Mouse (Mus musculus): ENCODE measurements around the gene Igf2. TPM values are rescaled to one million over a fixed set of nuclear protein-coding genes. Genes with fewer than 3 reads are reported as not detected.

The Igf2 gene
- total RNA-seq, 2 experiments from 2014 or later: 66.5 to 109 TPM

DNA sequence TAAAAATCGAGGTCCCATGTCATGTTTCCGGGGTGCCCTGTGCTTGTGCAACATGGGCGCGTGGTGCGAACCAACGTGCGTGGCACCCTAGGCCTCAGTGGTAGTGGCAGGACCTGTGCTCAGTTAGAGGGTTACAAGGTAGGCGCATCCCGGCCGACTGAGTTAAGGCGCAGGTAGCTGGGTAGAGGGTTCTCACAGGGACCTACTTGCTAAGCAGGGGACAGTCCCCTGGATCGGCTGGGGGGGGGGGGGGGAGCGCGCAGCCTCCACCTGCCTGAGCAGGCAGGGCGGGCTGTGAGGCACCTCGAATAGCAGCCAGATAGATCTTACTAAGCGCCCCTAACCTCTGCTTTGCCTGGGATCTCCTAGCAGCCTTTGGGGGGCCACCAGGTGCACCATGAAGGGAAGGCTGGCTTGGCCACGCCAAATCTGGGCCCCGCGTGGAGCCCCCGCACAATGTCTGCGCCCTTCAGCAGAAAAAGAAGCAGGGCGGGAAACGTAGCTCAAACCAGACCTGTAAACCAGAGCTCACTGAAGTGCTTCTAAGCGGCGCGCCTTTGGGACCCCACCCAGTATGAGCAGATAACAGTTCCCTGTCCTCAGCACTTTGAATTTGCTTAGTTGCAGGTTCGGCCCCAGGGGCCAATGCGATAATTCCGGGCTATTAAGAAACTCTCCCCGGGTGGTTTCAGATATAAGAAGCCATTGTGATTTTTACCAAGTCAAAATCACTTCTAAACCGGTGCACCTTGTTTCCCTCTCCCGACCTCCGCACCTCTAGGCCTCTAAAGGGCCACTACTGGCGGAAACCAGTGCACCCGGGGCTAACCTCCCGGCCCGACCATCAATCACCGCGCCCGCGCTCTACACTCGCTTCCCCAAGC lies 6.6 kb downstream of the Igf2 start:
- no peak for DNase-seq (ENCODE audit: low spot score in 2 of 2)
- intact Hi-C loops (cut with DNase I): no loop called here

GRCm38 (mm10) chr7:142659181-142659681 lies 7.4 kb downstream of the Igf2 start:
- intact Hi-C loops (cut with DNase I): no loop called here
- DNase-seq (ENCODE audit: low spot score in 2 of 2): no peak

GRCm38 (mm10) chr7:142658681-142659180 lies 7.9 kb downstream of the Igf2 start:
- intact Hi-C loops (cut with DNase I): no loop called here
- no peak for DNase-seq (ENCODE audit: low spot score in 2 of 2)

DNA sequence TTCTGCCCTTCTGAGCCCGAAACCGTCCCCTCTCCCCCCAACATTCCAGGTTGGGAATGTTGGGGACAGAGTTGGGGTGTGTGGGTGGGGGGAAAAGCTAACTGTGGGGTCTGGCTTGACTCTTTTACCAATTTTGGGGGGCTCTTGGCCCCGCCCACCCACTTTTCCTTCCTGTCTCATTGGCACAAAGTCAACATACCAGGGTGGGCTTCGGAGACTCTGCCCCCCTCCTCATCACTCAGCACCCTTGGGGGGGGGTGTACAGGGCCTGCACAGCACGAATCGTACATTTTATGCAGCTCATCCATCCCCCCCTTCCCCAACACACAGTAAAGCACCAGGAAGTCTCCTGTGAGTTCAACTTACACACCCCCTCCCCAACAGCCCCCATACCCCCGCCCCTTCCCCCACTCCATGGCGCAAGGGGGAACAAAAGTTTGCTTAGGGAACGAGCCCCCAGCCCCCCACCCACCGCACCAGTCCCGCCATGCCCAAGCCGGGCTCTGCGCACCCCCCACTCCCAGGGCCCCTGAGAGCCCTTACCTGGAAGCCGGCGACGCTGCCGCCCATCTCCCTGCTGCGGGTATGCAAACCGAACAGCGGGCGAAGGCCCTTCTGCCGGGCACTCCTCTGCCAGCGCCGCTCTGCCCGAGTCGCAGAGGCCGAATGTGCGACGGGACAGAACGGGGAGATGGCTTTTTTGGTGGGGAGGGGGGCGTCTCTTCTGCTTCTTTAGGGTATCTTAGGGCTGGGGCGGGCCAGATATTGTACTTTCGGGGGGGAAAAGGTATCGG lies 8.6 kb downstream of the Igf2 start:
- intact Hi-C loops (cut with DNase I): no loop called here
- DNase-seq (ENCODE audit: low spot score in 2 of 2): no peak

DNA sequence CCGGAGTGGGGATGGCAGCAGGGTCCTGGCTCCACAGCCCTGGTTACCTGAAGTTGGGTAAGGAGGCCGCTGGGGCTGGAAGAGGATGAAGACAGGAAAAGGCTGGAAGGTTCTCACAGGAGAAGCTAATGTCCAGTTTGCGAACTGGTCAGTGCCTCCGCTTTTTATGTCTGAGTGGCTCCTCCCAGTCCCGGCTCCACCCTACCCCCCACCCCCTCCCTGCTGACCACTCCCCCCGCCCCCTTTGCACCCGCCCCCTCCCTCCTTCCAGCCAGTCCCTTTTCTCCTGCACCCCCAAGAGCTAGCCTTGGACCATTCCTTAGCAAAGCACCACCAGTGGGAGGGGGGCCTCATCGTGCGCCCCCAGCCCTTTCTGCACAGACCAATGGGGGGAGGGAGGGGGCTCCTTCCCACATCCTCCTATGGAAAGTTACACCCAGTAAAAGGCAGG lies 9.2 kb downstream of the Igf2 start:
- intact Hi-C loops (cut with DNase I): no loop called here
- DNase-seq (ENCODE audit: low spot score in 2 of 2): no peak

- DNase-seq (ENCODE audit: low spot score in 2 of 2): no peak
- intact Hi-C loops (cut with DNase I): no loop called here
These were observed 10.6 kb downstream of the Igf2 start for GRCm38 (mm10) chr7:142656055-142656454.

GRCm38 (mm10) chr7:142655633-142656032 lies 11.0 kb downstream of the Igf2 start:
- intact Hi-C loops (cut with DNase I): no loop called here

DNA sequence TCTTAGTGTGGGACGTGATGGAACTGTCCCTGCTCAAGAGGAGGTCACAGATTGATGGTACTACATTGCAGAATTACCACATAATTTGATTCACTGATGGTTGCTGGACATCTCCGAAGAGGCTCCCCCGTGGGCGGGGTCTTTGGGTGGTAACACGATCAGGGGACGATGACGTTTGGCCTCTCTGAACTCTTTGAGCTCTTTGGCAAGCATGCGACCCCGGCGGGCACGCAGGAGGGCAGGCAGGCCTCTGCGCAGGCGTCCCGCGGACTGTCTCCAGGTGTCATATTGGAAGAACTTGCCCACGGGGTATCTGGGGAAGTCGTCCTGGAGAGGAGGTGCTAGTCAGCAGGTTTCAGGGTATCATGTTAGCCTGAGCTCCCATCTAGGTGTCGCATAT lies 12.9 kb downstream of the Igf2 start:
- intact Hi-C loops (cut with DNase I): no loop called here
- no peak for DNase-seq (ENCODE audit: low spot score in 2 of 2)

More at GRCm38 (mm10) chr7:142655633-142656032, 11.0 kb downstream of the Igf2 start:
- DNase-seq (ENCODE audit: low spot score in 2 of 2): no peak

DNA sequence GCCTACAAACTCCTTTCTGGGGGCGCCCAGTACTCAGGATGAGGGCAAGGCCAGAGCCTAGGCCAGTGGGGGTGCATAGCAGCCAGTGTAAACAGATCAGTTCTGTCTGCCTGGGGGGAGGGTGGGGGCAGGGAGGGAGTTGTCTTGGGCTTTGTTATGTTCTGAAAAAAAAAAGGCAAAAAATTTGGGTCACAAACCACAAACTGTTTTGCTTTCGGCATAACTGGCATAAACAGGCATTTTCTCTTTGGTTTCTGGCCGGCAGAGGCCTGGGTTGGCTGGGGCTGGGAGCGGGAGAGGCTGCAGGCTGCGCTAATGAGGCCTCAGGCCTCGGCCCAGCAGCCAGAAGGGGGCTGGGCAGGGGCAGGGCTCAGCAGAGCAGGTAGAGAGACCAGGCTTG lies 19.9 kb downstream of the Igf2 start:
- intact Hi-C loops (cut with DNase I): no loop called here
- no peak for DNase-seq (ENCODE audit: low spot score in 2 of 2)

DNA sequence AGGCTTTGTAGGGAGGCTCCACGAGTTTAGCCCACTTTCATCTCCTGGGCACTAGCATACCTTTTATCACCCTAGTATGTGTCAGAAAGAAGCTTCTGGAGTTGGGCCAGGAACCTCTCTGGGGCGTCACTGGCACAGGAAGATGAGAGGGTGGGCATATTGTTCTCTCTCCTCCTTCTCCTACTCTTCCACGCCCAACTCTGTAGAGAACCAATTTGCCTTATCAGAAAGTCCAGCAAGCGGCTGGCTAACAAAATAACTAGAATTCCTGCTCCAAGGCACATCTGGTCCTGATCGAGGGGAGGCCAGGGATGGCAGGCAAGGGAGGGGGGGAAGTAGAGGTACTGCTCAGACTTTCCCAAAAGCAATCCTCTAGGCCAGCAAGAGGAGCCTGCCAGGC lies 21.6 kb downstream of the Igf2 start:
- no peak for DNase-seq (ENCODE audit: low spot score in 2 of 2)
- intact Hi-C loops (cut with DNase I): no loop called here

DNA sequence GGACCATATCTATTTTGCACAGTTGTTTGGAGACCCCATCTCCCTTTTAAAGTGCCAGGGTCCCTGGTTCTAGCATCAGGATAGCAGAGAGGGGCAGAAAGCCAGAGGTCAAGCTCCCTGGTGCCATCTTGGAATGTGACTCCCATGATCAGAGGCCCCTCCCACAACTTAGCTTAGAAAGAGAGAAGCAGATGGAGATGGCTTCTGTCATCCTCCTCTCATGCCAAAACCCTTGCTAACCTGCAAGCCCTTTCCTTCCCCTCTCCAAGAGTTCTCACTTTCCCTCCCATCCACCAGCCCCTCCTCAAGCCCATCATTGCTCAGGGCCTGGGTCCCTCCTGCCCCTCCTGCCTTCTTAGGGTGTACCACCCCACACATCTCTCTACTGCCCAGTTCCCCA lies 30.4 kb downstream of the Igf2 start:
- intact Hi-C loops (cut with DNase I): no loop called here
- DNase-seq (ENCODE audit: low spot score in 2 of 2): no peak

- intact Hi-C loops (cut with DNase I): no loop called here
These were observed 35.9 kb downstream of the Igf2 start for GRCm38 (mm10) chr7:142630691-142631090.

GRCm38 (mm10) chr7:142629806-142630205 lies 36.8 kb downstream of the Igf2 start:
- intact Hi-C loops (cut with DNase I): no loop called here
- no peak for DNase-seq (ENCODE audit: low spot score in 2 of 2)

More at GRCm38 (mm10) chr7:142630691-142631090, 35.9 kb downstream of the Igf2 start:
- DNase-seq (ENCODE audit: low spot score in 2 of 2): no peak

DNA sequence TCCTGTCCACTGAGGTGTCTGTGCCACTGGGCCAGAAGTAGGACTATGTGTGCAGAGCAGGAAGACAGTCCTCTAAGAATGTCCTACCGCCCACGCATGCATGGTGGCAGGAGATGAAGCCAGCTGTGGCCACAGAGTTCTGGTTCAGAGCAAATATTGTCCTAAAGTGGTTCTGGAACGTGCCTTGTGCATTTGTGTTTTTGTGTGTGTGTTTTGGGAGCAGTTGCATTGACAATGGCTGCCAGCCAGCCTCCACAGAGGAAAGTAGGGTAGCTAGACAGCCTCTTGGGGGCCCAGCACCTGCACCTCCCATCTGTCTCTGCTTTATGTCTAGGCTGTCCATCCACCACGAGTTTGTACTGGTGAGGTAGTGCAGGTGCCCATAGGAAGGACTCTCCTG lies 44.4 kb downstream of the Igf2 start:
- intact Hi-C loops (cut with DNase I): no loop called here
- DNase-seq (ENCODE audit: low spot score in 2 of 2): no peak

DNA sequence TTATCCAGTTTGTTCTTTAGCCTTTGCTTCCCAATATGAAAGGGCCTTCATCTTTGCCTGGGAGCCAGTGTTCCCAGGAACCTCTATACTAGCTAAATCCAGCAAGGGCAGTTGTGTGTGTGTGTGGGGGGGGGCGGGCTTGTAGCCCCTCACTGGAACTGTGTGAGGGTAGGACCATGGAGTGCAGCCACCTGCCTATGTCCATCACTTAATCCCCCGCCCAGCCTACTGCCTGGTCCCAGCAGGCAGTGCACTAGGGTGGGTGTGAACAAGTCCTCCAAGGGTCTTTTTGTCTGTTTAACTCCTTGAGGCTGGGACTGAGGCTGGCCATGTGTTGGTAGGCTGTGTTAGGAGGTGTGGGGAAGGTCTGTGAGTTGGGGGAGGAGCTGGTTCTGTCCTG lies 53.5 kb downstream of the Igf2 start:
- intact Hi-C loops (cut with DNase I): no loop called here
- DNase-seq (ENCODE audit: low spot score in 2 of 2): no peak

DNA sequence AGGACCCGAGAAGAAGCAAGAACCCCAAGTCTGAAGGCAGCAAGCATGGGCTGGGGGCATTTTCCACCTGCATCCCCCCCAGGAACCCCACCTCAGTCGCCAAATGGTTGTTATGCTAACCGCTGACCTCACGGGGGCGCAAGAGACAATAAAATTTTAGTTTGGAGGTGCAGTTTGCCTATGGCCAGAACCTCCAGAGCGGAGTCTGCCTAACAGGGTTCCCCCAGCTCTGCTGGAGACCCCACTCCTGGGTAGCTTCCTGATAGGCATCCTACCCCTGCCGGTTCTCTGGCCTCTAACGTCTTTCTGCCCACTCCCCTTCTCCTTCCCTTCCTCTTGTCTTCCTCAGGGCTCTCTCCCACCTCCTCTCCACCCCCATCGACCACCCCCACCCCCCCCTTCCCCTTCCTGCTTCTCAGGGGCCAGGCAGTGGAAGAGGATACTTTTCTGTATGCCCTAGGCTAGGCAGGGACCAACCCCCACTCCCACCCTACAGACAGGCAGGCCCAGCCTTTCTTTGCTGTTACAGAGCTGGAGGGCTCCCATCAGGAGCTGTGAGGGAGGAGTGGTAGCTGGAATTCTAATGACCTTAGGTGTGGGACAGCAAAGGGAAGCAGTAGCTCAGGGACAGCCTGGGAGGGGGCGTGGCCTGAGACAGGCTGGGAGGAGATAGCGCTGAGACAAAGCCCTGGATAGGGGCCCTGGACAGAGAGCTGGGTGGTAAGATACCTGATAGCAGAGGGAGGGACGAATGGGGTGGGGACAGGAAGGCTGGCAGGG lies 55.8 kb downstream of the Igf2 start:
- peak; percentile 29 to 30 for DNase-seq (ENCODE audit: low spot score in 2 of 2)

DNA sequence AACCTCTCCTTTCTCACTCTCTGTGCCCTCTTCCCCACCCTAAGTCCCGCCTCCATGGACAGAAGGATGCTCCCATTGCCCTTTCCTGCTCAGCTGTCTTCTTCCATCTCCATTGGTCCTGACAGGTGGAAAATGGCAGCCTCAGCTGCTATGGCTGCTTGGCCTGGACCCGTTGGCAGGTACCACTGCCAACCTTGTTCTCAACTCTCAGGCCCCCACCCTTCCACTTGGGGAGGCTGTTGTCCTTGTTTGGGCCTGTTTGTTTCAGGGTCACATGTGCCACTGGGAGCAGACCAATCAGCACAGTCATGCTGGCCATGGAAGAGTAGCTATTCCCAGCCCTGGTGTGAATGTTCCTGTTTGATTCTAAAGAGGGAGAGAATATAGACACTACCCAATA lies 65.7 kb downstream of the Igf2 start:
- no peak for DNase-seq (ENCODE audit: low spot score in 2 of 2)
- intact Hi-C loops (cut with DNase I): no loop called here

More for the DNA sequence above, 55.8 kb downstream of the Igf2 start:
- intact Hi-C loops (cut with DNase I): loop anchor here (1.0 kb wide), 1 partner anchor 61 kb away; no protein-coding TSS in a partner anchor

Measured in left cerebral cortex, postnatal 36 days (tissue).